Mouse (Mus musculus): Measurements from ENCODE around the gene 2700049A03Rik. TPM values are rescaled to one million over a fixed set of nuclear protein-coding genes. Genes with fewer than 3 reads are reported as not detected.
A peak's percentile ranks its signal among the peaks of the same experiment; 100 is the strongest.

2700049A03Rik gene
- polyA plus RNA-seq, 1 experiment: not detected

DNA sequence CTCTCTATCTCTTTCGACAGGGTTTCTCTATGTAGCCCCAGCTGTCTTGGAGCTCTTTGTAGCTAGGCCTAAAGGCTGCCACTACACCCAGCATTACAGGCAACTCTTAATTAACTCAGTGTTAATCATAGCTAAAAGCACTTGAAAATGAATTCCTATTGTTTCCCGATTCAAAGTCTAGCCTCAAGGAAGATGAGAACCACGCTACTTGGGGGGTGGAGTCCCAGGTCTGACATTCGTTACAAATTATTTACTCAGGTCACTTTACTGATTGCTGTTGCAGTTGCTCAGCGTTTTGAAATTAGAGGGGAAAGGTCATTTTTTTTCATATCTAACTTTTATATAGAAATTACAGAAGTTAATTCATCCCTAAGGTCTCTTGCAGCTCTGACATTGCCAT is 1.1 kb upstream of the 2700049A03Rik start:
- TF ChIP-seq POLR2A (IDR thresholded peaks at IDR 0.05; ENCODE audit: insufficient read depth, low read depth, low read length): no peak
- TF ChIP-seq CTCF (IDR thresholded peaks at IDR 0.05; ENCODE audit: insufficient read depth, low read depth, low read length): no peak
- Histone ChIP-seq H3K4me1 (ENCODE audit: control insufficient read depth, insufficient read depth, low read length) (peaks cover 15% of the 10 kb centered on the region), H3K27ac (ENCODE audit: insufficient read depth, low read depth, low read length) (no peak overlapping the region), H3K4me3 (ENCODE audit: insufficient read depth, low read depth, low read length) (no peak overlapping the region)
- 7% methylated on average over 5 of the region's 5 CpGs for WGBS

DNA sequence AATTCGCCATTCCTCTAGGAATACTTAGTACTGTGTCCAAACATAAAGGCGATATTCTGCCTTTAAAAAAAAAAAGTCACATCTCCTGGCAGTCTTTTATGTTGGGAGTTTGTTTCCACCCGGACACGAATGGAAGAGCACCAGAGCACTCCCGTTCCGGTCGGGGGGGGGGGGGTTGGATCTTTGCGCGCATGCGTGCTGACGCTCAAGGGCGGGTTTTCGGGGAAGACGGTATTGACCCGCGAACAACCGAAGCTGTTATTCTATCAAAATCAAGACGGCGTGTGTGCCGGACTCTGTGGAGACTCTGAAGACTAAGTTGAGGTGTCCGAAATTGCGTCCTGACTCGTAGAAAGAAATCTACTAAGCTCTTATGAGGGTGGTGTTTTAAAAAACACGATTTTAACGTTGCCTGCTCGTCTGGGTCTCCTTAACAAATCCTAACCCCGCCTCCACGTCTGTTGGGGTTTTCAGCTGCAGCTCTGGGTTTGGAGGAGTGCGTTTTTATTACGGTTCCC is 385 bp downstream of the 2700049A03Rik start:
- under 1% methylated on average over 30 of the region's 30 CpGs for WGBS

DNA sequence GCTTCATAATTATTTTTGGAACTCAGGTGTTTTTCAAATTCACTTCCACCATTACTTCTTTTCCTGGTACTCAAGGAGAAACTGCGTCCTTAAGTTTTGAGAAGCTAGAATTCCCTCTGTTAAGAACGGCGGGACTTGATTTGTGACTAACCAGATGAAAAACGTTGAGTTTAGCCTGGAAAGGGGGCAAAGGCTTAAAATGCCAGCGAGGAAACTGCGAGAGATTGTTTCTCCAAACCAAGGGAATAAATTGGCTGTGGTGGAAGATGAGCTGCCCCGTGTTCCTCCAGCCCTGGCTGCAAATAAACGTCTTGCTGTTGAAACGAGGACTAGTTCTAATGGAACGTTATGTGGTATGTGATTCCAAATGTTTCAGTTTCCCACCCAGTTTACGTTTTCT is 1.0 kb downstream of the 2700049A03Rik start:
- 2% methylated on average over 11 of the region's 11 CpGs for WGBS
- TF ChIP-seq POLR2A (IDR thresholded peaks at IDR 0.05; ENCODE audit: insufficient read depth, low read depth, low read length): no peak
- TF ChIP-seq CTCF (IDR thresholded peaks at IDR 0.05; ENCODE audit: insufficient read depth, low read depth, low read length): no peak
- Histone ChIP-seq H3K4me3 (ENCODE audit: insufficient read depth, low read depth, low read length) (peak overlapping the region; percentile 34), H3K4me1 (ENCODE audit: control insufficient read depth, insufficient read depth, low read length) (peaks cover 15% of the 10 kb centered on the region), H3K27ac (ENCODE audit: insufficient read depth, low read depth, low read length) (no peak overlapping the region)

More for the DNA sequence above, 385 bp downstream of the 2700049A03Rik start:
- Histone ChIP-seq H3K27ac (ENCODE audit: insufficient read depth, low read depth, low read length) (no peak overlapping the region; the same call in 1 of the 2 replicates), H3K4me1 (ENCODE audit: control insufficient read depth, insufficient read depth, low read length) (peaks cover 15% of the 10 kb centered on the region), H3K4me3 (ENCODE audit: insufficient read depth, low read depth, low read length) (peak overlapping the region; percentile 63)
- TF ChIP-seq CTCF (IDR thresholded peaks at IDR 0.05; ENCODE audit: insufficient read depth, low read depth, low read length) (no peak), POLR2A (IDR thresholded peaks at IDR 0.05; ENCODE audit: insufficient read depth, low read depth, low read length) (no peak)

DNA sequence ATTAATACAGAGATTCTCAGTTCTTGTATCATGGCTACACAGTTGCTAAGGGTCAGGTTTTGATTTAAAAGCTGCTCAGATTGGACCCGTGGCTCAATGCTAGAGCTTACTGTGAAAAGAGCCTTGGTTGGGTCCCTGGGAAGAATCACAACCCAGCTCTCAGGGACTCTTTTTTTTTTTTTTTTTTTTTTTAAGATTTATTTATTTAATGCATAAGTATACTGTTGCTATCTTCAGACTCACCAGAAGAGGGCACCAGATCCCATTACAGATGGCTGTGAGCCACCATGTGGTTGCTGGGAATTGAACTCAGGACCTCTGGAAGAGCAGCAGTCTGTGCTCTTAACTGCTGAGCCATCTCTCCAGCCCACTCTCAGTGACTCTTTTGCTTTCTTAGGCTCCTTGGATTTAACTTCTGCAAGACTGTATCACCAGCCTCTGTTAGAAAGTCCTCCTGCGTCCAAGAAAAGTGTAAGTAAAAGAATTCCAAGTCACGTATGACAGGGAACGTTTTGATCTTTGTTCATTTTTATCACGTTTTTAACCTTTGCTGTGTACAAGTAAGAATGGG is 2.7 kb downstream of the 2700049A03Rik start:
- no peak for TF ChIP-seq CTCF (IDR thresholded peaks at IDR 0.05; ENCODE audit: insufficient read depth, low read depth, low read length)
- TF ChIP-seq POLR2A (IDR thresholded peaks at IDR 0.05; ENCODE audit: insufficient read depth, low read depth, low read length): no peak
- Histone ChIP-seq H3K4me1 (ENCODE audit: control insufficient read depth, insufficient read depth, low read length) (peaks cover 15% of the 10 kb centered on the region), H3K27ac (ENCODE audit: insufficient read depth, low read depth, low read length) (no peak overlapping the region), H3K4me3 (ENCODE audit: insufficient read depth, low read depth, low read length) (no peak overlapping the region)
- WGBS: 84% methylated on average over 5 of the region's 5 CpGs

DNA sequence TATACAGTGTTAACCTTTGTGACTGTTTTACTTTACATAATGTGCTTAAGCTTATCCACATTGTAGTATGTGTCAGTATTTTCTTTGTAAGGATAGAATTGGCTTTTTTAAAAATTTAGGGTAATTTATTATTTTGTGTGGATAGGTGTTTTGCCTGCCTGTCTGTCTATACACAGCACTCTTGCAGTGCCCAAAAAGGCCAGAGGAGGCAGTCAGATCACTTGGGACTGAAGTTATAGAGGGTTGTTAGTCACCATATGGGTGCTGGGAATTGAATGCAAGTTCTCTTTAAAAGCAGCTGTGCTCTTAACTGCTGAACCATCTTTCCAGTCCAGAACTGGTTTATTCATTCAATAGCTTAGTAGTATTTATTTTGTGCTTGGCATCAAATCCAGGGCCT is 4.5 kb downstream of the 2700049A03Rik start:
- TF ChIP-seq CTCF (IDR thresholded peaks at IDR 0.05; ENCODE audit: insufficient read depth, low read depth, low read length) (no peak), POLR2A (IDR thresholded peaks at IDR 0.05; ENCODE audit: insufficient read depth, low read depth, low read length) (no peak)
- Histone ChIP-seq H3K4me3 (ENCODE audit: insufficient read depth, low read depth, low read length) (no peak overlapping the region), H3K4me1 (ENCODE audit: control insufficient read depth, insufficient read depth, low read length) (peaks cover 12% of the 10 kb centered on the region), H3K27ac (ENCODE audit: insufficient read depth, low read depth, low read length) (no peak overlapping the region)

DNA sequence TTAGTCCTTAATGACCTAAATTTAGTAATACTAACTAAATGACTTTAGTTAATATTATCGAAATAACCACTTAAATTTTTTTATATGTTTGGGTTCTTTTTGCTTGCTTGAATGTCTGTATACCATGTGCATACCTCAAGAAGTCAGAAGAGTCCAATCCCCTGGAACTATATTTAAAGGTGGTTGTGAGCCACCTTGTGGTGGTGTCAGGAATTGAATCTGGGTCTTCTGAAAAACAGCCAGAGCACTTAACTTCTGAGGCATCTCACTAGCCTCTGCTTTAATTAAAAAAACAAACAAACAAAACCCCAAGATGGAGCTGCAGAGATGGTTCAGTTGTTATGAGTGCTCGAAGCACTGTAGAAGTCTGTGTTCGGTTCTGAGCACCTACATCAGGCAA is 11.0 kb downstream of the 2700049A03Rik start:
- 87% methylated on average over 3 of the region's 3 CpGs for WGBS
- TF ChIP-seq POLR2A (IDR thresholded peaks at IDR 0.05; ENCODE audit: insufficient read depth, low read depth, low read length) (no peak), CTCF (IDR thresholded peaks at IDR 0.05; ENCODE audit: insufficient read depth, low read depth, low read length) (no peak)
- Histone ChIP-seq H3K4me1 (ENCODE audit: control insufficient read depth, insufficient read depth, low read length) (0 out of 2 replicates have a peak, but pooled peaks cover 3% of the 10 kb centered on the region), H3K27ac (ENCODE audit: insufficient read depth, low read depth, low read length) (no peak overlapping the region), H3K4me3 (ENCODE audit: insufficient read depth, low read depth, low read length) (no peak overlapping the region)

DNA sequence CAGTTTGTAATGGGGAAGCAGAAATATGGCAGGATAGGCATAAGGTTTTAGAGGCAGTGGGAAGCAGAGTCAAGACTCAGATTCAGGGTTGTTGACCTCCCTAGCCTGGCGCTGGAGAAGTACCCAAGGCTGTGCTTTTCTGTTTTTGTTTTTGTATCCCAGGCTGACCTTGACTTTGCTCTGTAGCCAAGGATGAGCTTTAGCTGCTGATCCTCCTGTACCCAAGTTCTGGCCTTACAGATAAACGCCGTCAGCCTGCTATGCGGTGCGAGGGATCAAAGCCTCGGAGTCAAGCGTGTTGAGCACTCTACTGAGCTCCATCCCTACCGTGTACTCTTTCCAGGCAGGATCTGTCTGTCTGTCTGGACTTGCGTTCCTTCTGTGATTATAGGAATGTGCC is 12.2 kb downstream of the 2700049A03Rik start:
- H3K4me1 ChIP-seq (ENCODE audit: control insufficient read depth, insufficient read depth, low read length): 0 out of 2 replicates have a peak, but pooled peaks cover 3% of the 10 kb centered on the region
- WGBS: 97% methylated on average over 9 of the region's 9 CpGs
- no peak overlapping the region for H3K27ac ChIP-seq (ENCODE audit: insufficient read depth, low read depth, low read length)
- no peak overlapping the region for H3K4me3 ChIP-seq (ENCODE audit: insufficient read depth, low read depth, low read length)
- TF ChIP-seq CTCF (IDR thresholded peaks at IDR 0.05; ENCODE audit: insufficient read depth, low read depth, low read length) (no peak), POLR2A (IDR thresholded peaks at IDR 0.05; ENCODE audit: insufficient read depth, low read depth, low read length) (no peak)

DNA sequence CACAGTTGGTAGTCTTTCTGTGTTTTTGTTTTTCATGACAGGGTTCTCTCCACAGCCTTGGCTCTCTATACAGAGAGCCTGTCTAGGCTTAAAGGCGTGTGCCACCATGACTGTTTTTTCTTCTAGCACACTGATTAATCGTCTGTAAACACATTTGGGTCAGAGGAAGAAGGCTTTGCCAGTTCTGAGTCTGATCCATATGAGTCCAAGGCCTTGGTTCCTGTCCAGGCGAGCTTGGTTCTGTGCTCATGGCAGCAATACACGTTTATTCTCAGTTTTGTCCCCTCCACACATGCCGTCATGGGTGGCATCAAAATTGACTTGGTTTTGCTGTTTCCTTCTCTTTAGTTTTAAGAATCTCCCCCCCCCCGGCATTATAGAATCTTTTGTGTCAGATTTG is 12.8 kb downstream of the 2700049A03Rik start:
- no peak overlapping the region for H3K4me3 ChIP-seq (ENCODE audit: insufficient read depth, low read depth, low read length)
- TF ChIP-seq POLR2A (IDR thresholded peaks at IDR 0.05; ENCODE audit: insufficient read depth, low read depth, low read length): no peak
- no peak for TF ChIP-seq CTCF (IDR thresholded peaks at IDR 0.05; ENCODE audit: insufficient read depth, low read depth, low read length)
- WGBS: 86% methylated on average over 6 of the region's 6 CpGs
- H3K27ac ChIP-seq (ENCODE audit: insufficient read depth, low read depth, low read length): no peak overlapping the region
- H3K4me1 ChIP-seq (ENCODE audit: control insufficient read depth, insufficient read depth, low read length): 0 out of 2 replicates have a peak, but pooled peaks cover 3% of the 10 kb centered on the region

DNA sequence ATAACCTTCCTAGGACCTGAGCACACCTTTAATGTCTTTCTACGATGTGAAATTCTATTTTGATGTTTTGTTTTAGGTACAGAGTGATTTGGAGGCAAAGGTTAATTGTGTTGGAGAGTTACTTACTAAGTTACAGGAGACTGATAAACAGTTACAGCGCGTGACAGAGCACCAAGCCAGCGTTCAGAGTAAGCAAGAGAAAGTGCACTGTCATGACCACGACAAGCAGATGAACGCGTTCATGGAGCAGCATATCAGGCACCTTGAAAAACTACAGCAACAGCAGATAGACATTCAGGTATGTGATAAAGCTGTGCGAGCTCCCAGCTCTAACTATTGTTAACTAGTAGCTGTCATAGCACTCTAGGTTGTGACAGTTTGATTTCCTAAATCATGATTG is 13.5 kb downstream of the 2700049A03Rik start:
- no peak overlapping the region for H3K4me3 ChIP-seq (ENCODE audit: insufficient read depth, low read depth, low read length)
- TF ChIP-seq CTCF (IDR thresholded peaks at IDR 0.05; ENCODE audit: insufficient read depth, low read depth, low read length) (no peak), POLR2A (IDR thresholded peaks at IDR 0.05; ENCODE audit: insufficient read depth, low read depth, low read length) (no peak)
- 97% methylated on average over 8 of the region's 8 CpGs for WGBS

More for the DNA sequence above, 13.5 kb downstream of the 2700049A03Rik start:
- H3K27ac ChIP-seq (ENCODE audit: insufficient read depth, low read depth, low read length): no peak overlapping the region
- H3K4me1 ChIP-seq (ENCODE audit: control insufficient read depth, insufficient read depth, low read length): 0 out of 2 replicates have a peak, but pooled peaks cover 2% of the 10 kb centered on the region

Data from olfactory bulb, adult 2 months (tissue).